Mouse (Mus musculus): ENCODE data around the gene Gm10974.
A peak's percentile ranks its signal among the peaks of the same experiment; 100 is the strongest.

Gene Gm10974

GRCm38 (mm10) chr7:66418981-66419380 is 53.3 kb downstream of the Gm10974 start:
- Histone ChIP-seq H3K4me3 (replicated peaks; ENCODE audit: low read length) (no peak overlapping the region), H3K9me3 (ENCODE audit: low read length) (no peaks in the 10 kb centered on the region), H3K27me3 (ENCODE audit: insufficient read depth, low read length) (peaks cover 16% of the 10 kb centered on the region), H3K4me1 (replicated peaks; ENCODE audit: low read depth, low read length) (no peaks in the 10 kb centered on the region), H3K36me3 (ENCODE audit: insufficient read depth, low read length) (no peaks in the 10 kb centered on the region)
- TF ChIP-seq POU5F1 (IDR thresholded peaks at IDR 0.05; ENCODE audit: borderline replicate concordance, low read length) = no peak
- TF ChIP-seq NANOG (IDR thresholded peaks at IDR 0.05; ENCODE audit: borderline replicate concordance, low read length) = no peak
- no peak for TF ChIP-seq CTCF (conservative IDR thresholded peaks at IDR 0.05; ENCODE audit: low read length)

- peaks cover 5% of the 10 kb centered on the region; the same call in 1 of the 2 replicates for H3K4me1 ChIP-seq (replicated peaks; ENCODE audit: low read depth, low read length)
- H3K9me3 ChIP-seq (ENCODE audit: low read length) = no peaks in the 10 kb centered on the region
- H3K4me3 ChIP-seq (replicated peaks; ENCODE audit: low read length) = no peak overlapping the region
- no peaks in the 10 kb centered on the region for H3K36me3 ChIP-seq (ENCODE audit: insufficient read depth, low read length)
- TF ChIP-seq POU5F1 (IDR thresholded peaks at IDR 0.05; ENCODE audit: borderline replicate concordance, low read length) (no peak), CTCF (conservative IDR thresholded peaks at IDR 0.05; ENCODE audit: low read length) (no peak), NANOG (IDR thresholded peaks at IDR 0.05; ENCODE audit: borderline replicate concordance, low read length) (no peak)
- peaks cover 42% of the 10 kb centered on the region for H3K27me3 ChIP-seq (ENCODE audit: insufficient read depth, low read length)
These were observed 56.2 kb downstream of the Gm10974 start for GRCm38 (mm10) chr7:66421903-66422302.

- Histone ChIP-seq H3K9me3 (ENCODE audit: low read length) (no peaks in the 10 kb centered on the region), H3K36me3 (ENCODE audit: insufficient read depth, low read length) (no peaks in the 10 kb centered on the region), H3K4me3 (replicated peaks; ENCODE audit: low read length) (peak overlapping the region; percentile 79), H3K4me1 (replicated peaks; ENCODE audit: low read depth, low read length) (peaks cover 22% of the 10 kb centered on the region), H3K27me3 (ENCODE audit: insufficient read depth, low read length) (peaks cover 64% of the 10 kb centered on the region)
- TF ChIP-seq CTCF (conservative IDR thresholded peaks at IDR 0.05; ENCODE audit: low read length) (no peak), NANOG (IDR thresholded peaks at IDR 0.05; ENCODE audit: borderline replicate concordance, low read length) (no peak), POU5F1 (IDR thresholded peaks at IDR 0.05; ENCODE audit: borderline replicate concordance, low read length) (no peak)
These were observed 61.3 kb downstream of the Gm10974 start for GRCm38 (mm10) chr7:66427053-66427436.

- H3K27me3 ChIP-seq (ENCODE audit: insufficient read depth, low read length) = peaks cover 64% of the 10 kb centered on the region
- TF ChIP-seq NANOG (IDR thresholded peaks at IDR 0.05; ENCODE audit: borderline replicate concordance, low read length) (no peak), POU5F1 (IDR thresholded peaks at IDR 0.05; ENCODE audit: borderline replicate concordance, low read length) (no peak), CTCF (conservative IDR thresholded peaks at IDR 0.05; ENCODE audit: low read length) (no peak)
- H3K9me3 ChIP-seq (ENCODE audit: low read length) = no peaks in the 10 kb centered on the region
- H3K36me3 ChIP-seq (ENCODE audit: insufficient read depth, low read length) = no peaks in the 10 kb centered on the region
- H3K4me3 ChIP-seq (replicated peaks; ENCODE audit: low read length) = peak within 1 kb of the TSS; percentile 79
- peaks cover 22% of the 10 kb centered on the region for H3K4me1 ChIP-seq (replicated peaks; ENCODE audit: low read depth, low read length)
These were observed 61.9 kb downstream of the Gm10974 start, which contains the start of gene Aldh1a3 for GRCm38 (mm10) chr7:66427437-66428161. TSS of gene Aldh1a3 (minus strand) at chr7:66427517.

GRCm38 (mm10) chr7:66434453-66434935 is 68.8 kb downstream of the Gm10974 start:
- TF ChIP-seq POU5F1 (IDR thresholded peaks at IDR 0.05; ENCODE audit: borderline replicate concordance, low read length) = no peak
- TF ChIP-seq CTCF (conservative IDR thresholded peaks at IDR 0.05; ENCODE audit: low read length) = peak; percentile 99
- peaks cover 3% of the 10 kb centered on the region; the same call in 1 of the 2 replicates for H3K4me1 ChIP-seq (replicated peaks; ENCODE audit: low read depth, low read length)
- no peaks in the 10 kb centered on the region for H3K36me3 ChIP-seq (ENCODE audit: insufficient read depth, low read length)
- H3K4me3 ChIP-seq (replicated peaks; ENCODE audit: low read length) = no peak overlapping the region
- H3K9me3 ChIP-seq (ENCODE audit: low read length) = no peaks in the 10 kb centered on the region
- peaks cover 9% of the 10 kb centered on the region for H3K27me3 ChIP-seq (ENCODE audit: insufficient read depth, low read length)
